Mouse (Mus musculus) olfactory bulb, adult 2 months (tissue): Measurements from ENCODE around the gene Syf2. TPM values are rescaled to one million over a fixed set of nuclear protein-coding genes. Genes with fewer than 3 reads are reported as not detected.

Source experiments
- H3K27ac ChIP-seq: fragments of 200-500 bp; 2 replicates; pipeline ENCODE4 v1.5.1; 2012; ENCODE audit warnings: low read depth, low read length; ENCODE audit not compliant: insufficient read depth
- H3K4me1 ChIP-seq: fragments of 200-500 bp; 2 replicates; pipeline ENCODE4 v1.6.1; 2012; ENCODE audit warnings: low read length; ENCODE audit not compliant: control insufficient read depth, insufficient read depth
- H3K4me3 ChIP-seq: fragments of 200-500 bp; 2 replicates; pipeline ENCODE4 v1.5.1; 2012; ENCODE audit warnings: mild to moderate bottlenecking, low read depth, low read length, moderate library complexity; ENCODE audit not compliant: insufficient read depth
- CTCF ChIP-seq: fragments of 200-500 bp; IDR thresholded peaks from 2 replicates; pipeline ENCODE4 v1.5.1; 2012; ENCODE audit warnings: low read depth, mild to moderate bottlenecking, low read length, moderate library complexity; ENCODE audit not compliant: insufficient read depth
- POLR2A ChIP-seq: fragments of 200-500 bp; IDR thresholded peaks from 2 replicates; pipeline ENCODE4 v1.6.1; 2012; ENCODE audit warnings: mild to moderate bottlenecking, low read depth, low read length, moderate library complexity; ENCODE audit not compliant: insufficient read depth
- WGBS: fragments of 180-500 bp; shearing (Covaris S2); methylation state at CpG from one replicate; pipeline ENCODE4 v1.1.7; 2018; 5-methylcytosine and 5-hydroxymethylcytosine counted together
- polyA plus RNA-seq: library from polyadenylated mRNA; stranded (reverse); fragments of >200 nt; gene quantifications from 2 replicates; pipeline ENCODE4 v1.2.4, GENCODE M21; 2012; ENCODE audit warnings: low replicate concordance; ENCODE audit not compliant: missing spikeins, insufficient read depth, insufficient read length

The Syf2 gene
- polyA plus RNA-seq, 1 experiment, result 295 TPM

DNA sequence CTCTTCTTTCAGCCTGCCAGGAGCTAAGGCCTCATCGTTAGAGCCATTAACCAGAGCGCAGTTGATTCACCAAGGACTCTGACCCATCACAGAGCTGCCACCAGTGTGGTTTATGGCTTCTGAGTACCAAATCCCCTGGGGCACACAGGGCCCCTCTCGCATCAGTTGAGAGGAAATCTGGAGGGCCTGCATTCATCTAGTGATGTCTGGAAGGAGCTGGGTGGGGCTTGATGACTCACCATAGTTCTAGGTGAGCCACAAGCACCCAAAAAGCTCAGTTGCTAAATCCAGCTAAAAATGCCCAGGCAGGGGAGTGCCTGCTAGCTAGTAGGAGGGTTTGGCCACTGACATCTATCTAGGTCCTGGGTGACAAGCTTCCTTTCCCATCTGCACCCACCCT lies 25.1 kb downstream of the Syf2 start:
- WGBS, result 89% methylated on average over 3 of the region's 3 CpGs
- TF ChIP-seq CTCF (no peak), POLR2A (no peak)
- Histone ChIP-seq H3K27ac (no peak overlapping the region), H3K4me1 (no peaks in the 10 kb centered on the region), H3K4me3 (no peak overlapping the region)

- Histone ChIP-seq H3K4me1 (no peaks in the 10 kb centered on the region), H3K4me3 (no peak overlapping the region), H3K27ac (no peak overlapping the region)
- no peak for TF ChIP-seq CTCF
- no peak for TF ChIP-seq POLR2A
- WGBS, result 21% methylated on average over 3 of the region's 3 CpGs
Observed at GRCm38 (mm10) chr4:134956328-134956727, 25.6 kb downstream of the Syf2 start.

- WGBS, result 27% methylated on average over 19 of the region's 19 CpGs
- no peak overlapping the region for H3K27ac ChIP-seq
- H3K4me1 ChIP-seq, result peaks cover 5% of the 10 kb centered on the region; the same call in 1 of the 2 replicates
- H3K4me3 ChIP-seq, result no peak overlapping the region
- TF ChIP-seq POLR2A (no peak), CTCF (no peak)
Observed at GRCm38 (mm10) chr4:134963021-134963776, 32.5 kb downstream of the Syf2 start.

DNA sequence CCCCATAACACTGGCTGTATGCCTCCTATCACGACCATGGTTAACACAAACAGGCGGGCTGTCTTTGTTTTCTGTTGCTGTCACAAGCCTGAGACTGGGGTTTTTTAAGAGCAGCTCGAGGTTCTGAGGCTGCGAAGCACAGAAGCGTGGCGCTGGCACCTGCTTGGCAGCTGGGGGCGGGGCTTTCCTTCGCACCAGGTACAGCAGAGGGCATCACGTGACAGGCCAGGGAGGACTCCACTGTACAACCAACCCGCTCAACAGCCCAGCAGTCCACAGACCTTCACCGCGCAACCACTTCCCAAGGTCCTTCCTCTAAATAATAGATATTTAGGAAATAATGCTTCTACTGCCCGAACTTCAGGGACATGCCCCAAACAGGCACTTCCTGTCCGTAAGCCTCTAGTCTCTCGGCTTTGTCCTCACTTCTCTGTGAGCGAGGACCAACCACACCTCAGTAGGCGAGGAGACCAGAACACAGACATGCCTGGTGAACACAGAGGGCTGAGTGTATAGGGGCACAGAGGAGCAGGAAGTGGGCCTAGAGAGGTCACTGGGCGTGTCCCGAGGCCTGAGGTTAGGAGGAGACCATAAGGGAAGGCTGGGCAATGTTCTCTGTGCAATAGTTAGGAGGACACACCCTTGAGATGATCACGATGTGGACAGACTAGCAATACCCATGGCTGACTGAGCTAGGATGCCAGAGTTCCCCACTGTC lies 37.3 kb downstream of the Syf2 start:
- WGBS, result 85% methylated on average over 20 of the region's 20 CpGs
- H3K27ac ChIP-seq, result no peak overlapping the region
- peaks cover 3% of the 10 kb centered on the region; the same call in 1 of the 2 replicates for H3K4me1 ChIP-seq
- TF ChIP-seq CTCF, result no peak
- no peak for TF ChIP-seq POLR2A
- no peak overlapping the region for H3K4me3 ChIP-seq

GRCm38 (mm10) chr4:134968605-134968976 lies 37.9 kb downstream of the Syf2 start:
- H3K4me3 ChIP-seq, result no peak overlapping the region
- WGBS, result 91% methylated on average over 18 of the region's 18 CpGs
- TF ChIP-seq POLR2A (no peak), CTCF (no peak)
- H3K27ac ChIP-seq, result no peak overlapping the region
- no peaks in the 10 kb centered on the region for H3K4me1 ChIP-seq

GRCm38 (mm10) chr4:134975261-134975928 lies 44.7 kb downstream of the Syf2 start:
- 28% methylated on average over 14 of the region's 14 CpGs for WGBS
- no peak overlapping the region for H3K4me3 ChIP-seq
- H3K27ac ChIP-seq, result no peak overlapping the region
- TF ChIP-seq POLR2A, result no peak
- no peak for TF ChIP-seq CTCF
- no peaks in the 10 kb centered on the region; the same call in 1 of the 2 replicates for H3K4me1 ChIP-seq

DNA sequence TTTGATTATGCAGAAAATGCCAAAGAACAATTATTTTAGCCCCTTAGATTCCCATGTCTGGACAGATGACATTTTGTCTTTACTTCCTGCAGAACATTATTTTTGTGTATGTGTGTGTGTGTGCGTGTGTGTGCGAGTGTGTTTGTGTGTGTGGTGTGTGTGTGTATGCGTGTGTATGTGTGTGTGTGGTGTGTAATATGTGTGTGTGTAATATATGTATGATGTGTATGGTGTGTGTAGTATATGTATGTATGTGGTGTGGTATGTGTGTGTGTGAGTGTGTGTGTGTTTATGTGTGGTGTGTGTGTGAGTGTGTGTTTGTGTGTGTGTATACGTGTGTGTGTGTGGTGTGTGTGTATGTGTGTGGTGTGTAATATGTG lies 45.2 kb downstream of the Syf2 start:
- no peak overlapping the region for H3K4me3 ChIP-seq
- TF ChIP-seq CTCF (no peak), POLR2A (no peak)
- no peak overlapping the region for H3K27ac ChIP-seq
- 88% methylated on average over 4 of the region's 4 CpGs for WGBS
- no peaks in the 10 kb centered on the region; the same call in 1 of the 2 replicates for H3K4me1 ChIP-seq

DNA sequence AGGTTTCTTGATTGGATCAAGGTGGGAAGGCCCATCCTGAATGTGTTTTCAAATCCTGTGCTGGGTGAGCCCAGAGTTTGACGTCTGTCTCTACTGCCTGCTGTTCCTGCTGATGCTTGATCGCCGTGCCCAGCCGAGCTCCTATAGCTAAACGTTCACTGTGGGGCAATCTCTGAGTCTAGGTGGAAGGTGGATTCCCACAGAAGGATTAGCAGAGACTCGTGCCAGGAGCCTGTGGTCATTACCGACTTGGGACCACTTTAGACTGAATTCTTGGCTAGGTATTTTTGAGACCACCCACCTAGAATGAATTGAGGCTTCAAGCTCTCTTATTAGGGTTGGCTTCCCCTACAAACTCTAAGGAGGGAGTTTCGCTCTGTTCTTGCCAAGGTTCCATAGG lies 48.2 kb downstream of the Syf2 start:
- no peak for TF ChIP-seq CTCF
- TF ChIP-seq POLR2A, result no peak
- H3K4me3 ChIP-seq, result no peak overlapping the region
- H3K27ac ChIP-seq, result no peak overlapping the region
- H3K4me1 ChIP-seq, result peaks cover 10% of the 10 kb centered on the region
- 70% methylated on average over 8 of the region's 8 CpGs for WGBS

DNA sequence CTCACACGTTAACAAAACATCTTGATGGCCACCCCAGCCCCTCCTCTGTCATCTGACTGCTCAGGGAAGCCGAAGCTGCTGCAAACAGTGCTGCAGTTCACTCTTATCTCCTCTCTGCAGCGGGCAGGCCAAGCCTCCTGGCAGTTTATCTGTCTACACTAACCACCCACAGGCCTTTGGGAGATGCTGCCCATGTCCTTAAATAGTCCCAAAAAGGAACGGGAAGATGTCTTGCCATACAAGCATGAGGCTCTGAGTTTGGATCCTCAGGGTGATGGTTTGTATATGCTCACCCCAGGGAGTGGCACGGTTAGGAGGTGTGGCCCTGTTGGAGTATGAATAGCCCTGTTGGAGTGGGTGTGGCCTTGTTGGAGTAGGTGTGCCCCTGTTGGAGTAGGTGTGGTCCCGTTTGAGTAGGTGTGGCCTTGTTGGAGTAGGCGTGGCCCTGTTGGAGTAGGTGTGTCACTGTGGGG lies 51.3 kb downstream of the Syf2 start:
- Histone ChIP-seq H3K4me3 (no peak overlapping the region), H3K4me1 (peaks cover 10% of the 10 kb centered on the region), H3K27ac (no peak overlapping the region)
- WGBS, result 71% methylated on average over 7 of the region's 7 CpGs
- TF ChIP-seq CTCF, result no peak
- no peak for TF ChIP-seq POLR2A
